Mouse (Mus musculus): ENCODE data around the gene 9530068E07Rik. TPM values are rescaled to one million over a fixed set of nuclear protein-coding genes. Genes with fewer than 3 reads are reported as not detected.

Gene 9530068E07Rik
- total and polyA plus RNA-seq, 3 experiments, result 75.7 to 85.9 TPM; not detected in 1

GRCm38 (mm10) chr11:52379241-52379640 lies 17.0 kb upstream of the 9530068E07Rik start:
- H3K4me3 ChIP-seq (ENCODE audit: control insufficient read depth in 1 of 2, insufficient read depth in 1 of 2, low read depth in 2 of 2, low read length in 2 of 2), result no peak overlapping the region
- DNase-seq (ENCODE audit: low read depth, low spot score), result no peak
- TF ChIP-seq NRF1 (IDR thresholded peaks at IDR 0.05; ENCODE audit: insufficient read depth, low read depth, low read length, poor library complexity, severe bottlenecking), result no peak
- TF ChIP-seq NELFE (IDR thresholded peaks at IDR 0.05; ENCODE audit: low read depth, low read length), result no peak
- 0 out of 2 replicates have a peak, but pooled peaks have one; percentile 10 for TF ChIP-seq POLR2AphosphoS2 (IDR thresholded peaks at IDR 0.05; ENCODE audit: low read length)
- no peak for TF ChIP-seq SMC3 (IDR thresholded peaks at IDR 0.05; ENCODE audit: low read depth, low read length)
- TF ChIP-seq MYC (IDR thresholded peaks at IDR 0.05; ENCODE audit: low read depth, low read length), result no peak
- no peak overlapping the region for H3K27ac ChIP-seq (ENCODE audit: control insufficient read depth, low read depth, low read length)
- H3K9ac ChIP-seq (ENCODE audit: control insufficient read depth, low read depth, low read length, poor library complexity, severe bottlenecking), result no peak overlapping the region
- H3K4me1 ChIP-seq (ENCODE audit: control insufficient read depth in 1 of 2, insufficient read depth in 2 of 2, low read length in 2 of 2), result no peaks in the 10 kb centered on the region
- H3K36me3 ChIP-seq (ENCODE audit: control insufficient read depth in 1 of 2, insufficient read depth in 2 of 2, low read length in 2 of 2), result peaks cover 0 to 43% of the 10 kb centered on the region in 2 experiments; a peak in 2 of 4 replicates
- H3K27me3 ChIP-seq (ENCODE audit: control insufficient read depth in 1 of 2, insufficient read depth in 2 of 2, low read length in 2 of 2), result no peaks in the 10 kb centered on the region
- H3K79me2 ChIP-seq (ENCODE audit: control insufficient read depth, insufficient read depth, low read length, poor library complexity), result no peaks in the 10 kb centered on the region; the same call in 1 of the 2 replicates
- no peaks in the 10 kb centered on the region for H3K9me3 ChIP-seq (replicated peaks; ENCODE audit: insufficient read depth, low read length)

DNA sequence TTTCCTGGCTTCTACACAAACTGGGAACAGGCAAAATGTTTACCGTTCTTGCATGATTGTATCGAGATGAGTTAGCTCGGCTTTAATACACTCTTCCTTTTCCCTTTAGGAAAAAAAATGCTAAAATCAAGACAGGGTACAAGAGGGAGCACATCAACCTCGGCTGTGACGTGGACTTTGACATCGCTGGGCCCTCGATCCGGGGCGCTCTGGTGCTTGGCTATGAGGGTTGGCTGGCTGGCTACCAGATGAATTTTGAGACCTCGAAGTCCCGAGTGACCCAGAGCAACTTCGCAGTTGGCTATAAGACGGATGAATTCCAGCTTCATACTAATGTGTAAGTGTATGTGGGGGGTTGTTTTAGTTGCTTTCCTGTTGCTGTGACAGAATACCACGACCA lies 12.5 kb upstream of the 9530068E07Rik start:
- peaks cover 0 to 47% of the 10 kb centered on the region in 2 experiments; a peak in 2 of 4 replicates for H3K36me3 ChIP-seq (ENCODE audit: control insufficient read depth in 1 of 2, insufficient read depth in 2 of 2, low read length in 2 of 2)
- H3K27ac ChIP-seq (ENCODE audit: control insufficient read depth, low read depth, low read length), result no peak overlapping the region
- no peak for TF ChIP-seq ZNF384 (IDR thresholded peaks at IDR 0.05; ENCODE audit: low read depth, low read length)
- TF ChIP-seq E2F4 (IDR thresholded peaks at IDR 0.05; ENCODE audit: borderline replicate concordance, low read depth, low read length), result no peak
- TF ChIP-seq ZKSCAN1 (IDR thresholded peaks at IDR 0.05; ENCODE audit: low read depth, low read length), result no peak
- no peak for TF ChIP-seq POLR2AphosphoS2 (IDR thresholded peaks at IDR 0.05; ENCODE audit: low read length)
- TF ChIP-seq ZMIZ1 (IDR thresholded peaks at IDR 0.05; ENCODE audit: low read depth, low read length), result no peak
- no peak for TF ChIP-seq BHLHE40 (IDR thresholded peaks at IDR 0.05; ENCODE audit: borderline replicate concordance, low read depth, low read length)
- no peak for TF ChIP-seq JUND (IDR thresholded peaks at IDR 0.05; ENCODE audit: low read depth, low read length)
- no peak for TF ChIP-seq GATA1 (IDR thresholded peaks at IDR 0.05; ENCODE audit: low read depth, low read length)
- TF ChIP-seq MYC (IDR thresholded peaks at IDR 0.05; ENCODE audit: low read depth, low read length), result no peak
- TF ChIP-seq MEF2A (IDR thresholded peaks at IDR 0.05; ENCODE audit: extremely low read depth, insufficient replicate concordance, low read depth, low read length, poor library complexity, severe bottlenecking), result no peak
- no peak for TF ChIP-seq ZC3H11A (IDR thresholded peaks at IDR 0.05; ENCODE audit: low read depth, low read length)
- no peak for TF ChIP-seq UBTF (IDR thresholded peaks at IDR 0.05; ENCODE audit: borderline replicate concordance, insufficient read depth, low read depth, low read length)
- no peak for TF ChIP-seq MAFK (IDR thresholded peaks at IDR 0.05; ENCODE audit: borderline replicate concordance, low read depth, low read length)
- TF ChIP-seq CHD2 (IDR thresholded peaks at IDR 0.05; ENCODE audit: low read length), result no peak
- H3K9ac ChIP-seq (ENCODE audit: control insufficient read depth, low read depth, low read length, poor library complexity, severe bottlenecking), result no peak overlapping the region
- no peaks in the 10 kb centered on the region for H3K9me3 ChIP-seq (replicated peaks; ENCODE audit: insufficient read depth, low read length)
- DNase-seq (ENCODE audit: low read depth, low spot score), result no peak
- H3K4me3 ChIP-seq (ENCODE audit: control insufficient read depth in 1 of 2, insufficient read depth in 1 of 2, low read depth in 2 of 2, low read length in 2 of 2), result no peak overlapping the region
- no peaks in the 10 kb centered on the region for H3K4me1 ChIP-seq (ENCODE audit: control insufficient read depth in 1 of 2, insufficient read depth in 2 of 2, low read length in 2 of 2)
- H3K79me2 ChIP-seq (ENCODE audit: control insufficient read depth, insufficient read depth, low read length, poor library complexity), result no peaks in the 10 kb centered on the region; the same call in 1 of the 2 replicates
- no peaks in the 10 kb centered on the region for H3K27me3 ChIP-seq (ENCODE audit: control insufficient read depth in 1 of 2, insufficient read depth in 2 of 2, low read length in 2 of 2)

Data from MEL (cell line).